Mouse (Mus musculus): ENCODE measurements around the gene Dock1. TPM values are rescaled to one million over a fixed set of nuclear protein-coding genes. Genes with fewer than 3 reads are reported as not detected.

Gene Dock1
- polyA plus RNA-seq, 1 experiment from 2014 or later: 7.2 TPM

DNA sequence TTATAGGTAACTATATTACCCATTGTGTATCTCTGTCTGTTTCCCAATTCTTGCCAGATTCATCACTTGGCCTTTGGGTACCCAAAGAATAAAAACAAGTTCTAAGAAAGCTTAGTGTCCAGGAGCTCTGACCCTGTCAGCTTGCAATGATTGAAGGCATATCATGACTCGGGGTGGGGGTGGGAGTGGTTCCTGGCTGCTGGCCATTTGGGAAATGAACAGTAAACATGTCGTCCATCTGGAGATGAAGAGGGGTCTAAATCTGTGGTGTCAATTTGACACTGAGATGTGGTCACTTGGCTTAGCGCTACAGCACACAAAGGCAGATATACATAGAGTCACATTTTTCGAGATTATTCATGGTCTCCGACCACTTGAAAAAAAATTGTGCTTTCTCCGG, 213.1 kb downstream of the Dock1 start:
- no peak for ATAC-seq (replicated peaks)
- Histone ChIP-seq H3K4me3 (no peak overlapping the region), H3K9me3 (no peaks in the 10 kb centered on the region), H3K4me2 (no peak overlapping the region), H3K36me3 (replicated peaks) (no peaks in the 10 kb centered on the region), H3K27ac (no peak overlapping the region), H3K27me3 (replicated peaks) (no peaks in the 10 kb centered on the region), H3K9ac (no peak overlapping the region), H3K4me1 (0 out of 2 replicates have a peak, but pooled peaks cover 3% of the 10 kb centered on the region)
- WGBS: 77% methylated on average over 6 of the region's 6 CpGs

DNA sequence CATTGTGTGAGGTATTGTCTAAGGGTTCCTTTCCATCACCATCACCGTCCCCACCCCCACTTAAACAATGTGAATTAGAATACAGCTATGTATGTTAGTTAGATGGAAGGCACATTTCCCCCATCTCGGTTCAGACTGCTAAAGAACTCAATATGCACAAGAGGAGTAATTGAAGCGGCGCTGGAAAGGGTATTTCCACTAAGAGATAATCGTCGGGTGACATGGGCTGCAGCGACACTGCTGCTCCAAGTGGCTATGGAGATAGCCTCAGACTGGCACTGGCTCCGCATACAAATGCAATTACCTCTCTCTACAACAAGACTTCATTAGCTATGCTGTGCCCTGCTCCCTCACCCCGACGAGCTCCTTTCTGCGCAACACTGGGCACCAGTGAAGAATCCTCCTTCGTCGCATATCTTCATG, 222.0 kb downstream of the Dock1 start:
- peak overlapping the region; percentile 53; the same call in 1 of the 2 replicates for H3K27ac ChIP-seq

DNA sequence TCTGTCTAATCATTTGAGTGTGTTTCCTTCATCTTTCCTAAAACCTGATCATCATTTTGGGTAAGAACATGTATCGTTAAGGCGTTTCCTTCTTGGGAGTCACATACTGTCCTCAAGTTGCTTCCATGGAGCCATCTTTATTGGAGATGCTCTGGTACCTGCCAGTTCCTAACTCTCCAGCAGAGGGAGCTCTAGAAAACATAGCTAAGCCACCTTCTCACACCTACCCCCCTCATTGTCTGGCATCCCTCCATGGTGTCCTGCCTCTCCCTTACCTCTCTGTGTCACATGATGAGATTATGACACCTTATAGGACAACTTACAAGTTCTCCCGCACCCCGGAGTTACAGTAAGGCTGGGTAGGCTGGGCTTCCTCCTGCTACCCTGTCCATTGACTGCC, 222.5 kb downstream of the Dock1 start:
- Histone ChIP-seq H3K9ac (no peak overlapping the region), H3K4me2 (no peak overlapping the region), H3K4me1 (peaks cover 11% of the 10 kb centered on the region; the same call in 1 of the 2 replicates), H3K4me3 (no peak overlapping the region), H3K36me3 (replicated peaks) (no peaks in the 10 kb centered on the region), H3K27ac (0 out of 2 replicates have a peak overlapping the region, but pooled peaks have one; percentile 53), H3K9me3 (no peaks in the 10 kb centered on the region), H3K27me3 (replicated peaks) (no peaks in the 10 kb centered on the region)
- no peak for ATAC-seq (replicated peaks)
- WGBS: 92% methylated on average over 4 of the region's 4 CpGs

More for the DNA sequence above, 222.0 kb downstream of the Dock1 start:
- peak; percentile 54; the same call in 1 of the 2 replicates for ATAC-seq (replicated peaks)
- no peak overlapping the region for H3K9ac ChIP-seq
- H3K4me2 ChIP-seq: no peak overlapping the region
- no peaks in the 10 kb centered on the region for H3K27me3 ChIP-seq (replicated peaks)
- no peak overlapping the region for H3K4me3 ChIP-seq
- no peaks in the 10 kb centered on the region for H3K9me3 ChIP-seq
- H3K36me3 ChIP-seq (replicated peaks): no peaks in the 10 kb centered on the region
- H3K4me1 ChIP-seq: peaks cover 11% of the 10 kb centered on the region; the same call in 1 of the 2 replicates
- 50% methylated on average over 13 of the region's 13 CpGs for WGBS

DNA sequence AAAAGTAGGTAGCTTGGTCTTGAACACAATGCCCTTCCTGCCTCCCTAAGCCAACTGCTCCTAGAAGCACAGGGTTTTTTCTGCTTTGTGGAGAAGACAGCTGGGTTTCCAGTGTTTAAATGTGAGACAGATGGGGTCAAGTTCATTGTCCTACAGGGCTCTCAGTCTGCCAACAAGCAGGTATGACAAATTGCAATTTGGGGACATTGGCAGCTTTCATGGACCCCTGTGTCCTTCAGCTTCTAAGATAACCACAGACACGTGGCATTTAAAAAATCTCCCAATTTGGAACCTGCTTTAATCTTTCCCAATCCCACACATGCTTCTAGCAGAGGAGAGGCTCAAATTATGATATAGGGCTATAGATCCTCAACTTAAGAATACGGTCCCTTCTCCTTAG, 224.2 kb downstream of the Dock1 start:
- H3K27me3 ChIP-seq (replicated peaks): no peaks in the 10 kb centered on the region
- H3K27ac ChIP-seq: no peak overlapping the region
- no peak for ATAC-seq (replicated peaks)
- H3K4me1 ChIP-seq: peaks cover 11% of the 10 kb centered on the region; the same call in 1 of the 2 replicates
- H3K9ac ChIP-seq: no peak overlapping the region
- H3K4me2 ChIP-seq: no peak overlapping the region
- no peak overlapping the region for H3K4me3 ChIP-seq
- no peaks in the 10 kb centered on the region for H3K36me3 ChIP-seq (replicated peaks)
- WGBS: 69% methylated on average over 2 of the region's 2 CpGs
- no peaks in the 10 kb centered on the region for H3K9me3 ChIP-seq

DNA sequence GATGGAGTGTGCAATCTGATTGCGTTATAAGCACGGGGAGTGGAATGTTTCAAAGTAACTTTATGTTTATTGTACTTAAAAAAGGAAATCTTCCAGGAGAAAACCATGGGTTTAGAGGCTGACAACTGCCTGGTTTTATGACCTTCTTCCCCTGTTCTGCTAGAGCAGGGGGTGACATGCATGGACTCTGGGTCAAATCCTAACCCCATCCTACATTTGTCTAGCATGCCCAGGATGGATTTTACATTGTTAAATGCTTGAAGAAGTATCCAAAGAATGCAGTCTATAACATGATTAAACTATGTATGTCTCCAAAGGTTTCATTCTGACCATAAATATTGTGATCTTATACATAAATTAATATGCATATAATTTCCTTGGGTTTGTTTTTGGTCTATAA, 229.0 kb downstream of the Dock1 start:
- no peak for ATAC-seq (replicated peaks)
- Histone ChIP-seq H3K9me3 (no peaks in the 10 kb centered on the region), H3K27me3 (replicated peaks) (no peaks in the 10 kb centered on the region), H3K36me3 (replicated peaks) (no peaks in the 10 kb centered on the region), H3K27ac (no peak overlapping the region), H3K4me2 (no peak overlapping the region), H3K4me3 (no peak overlapping the region), H3K9ac (no peak overlapping the region), H3K4me1 (no peaks in the 10 kb centered on the region)
- 92% methylated on average over 2 of the region's 2 CpGs for WGBS

DNA sequence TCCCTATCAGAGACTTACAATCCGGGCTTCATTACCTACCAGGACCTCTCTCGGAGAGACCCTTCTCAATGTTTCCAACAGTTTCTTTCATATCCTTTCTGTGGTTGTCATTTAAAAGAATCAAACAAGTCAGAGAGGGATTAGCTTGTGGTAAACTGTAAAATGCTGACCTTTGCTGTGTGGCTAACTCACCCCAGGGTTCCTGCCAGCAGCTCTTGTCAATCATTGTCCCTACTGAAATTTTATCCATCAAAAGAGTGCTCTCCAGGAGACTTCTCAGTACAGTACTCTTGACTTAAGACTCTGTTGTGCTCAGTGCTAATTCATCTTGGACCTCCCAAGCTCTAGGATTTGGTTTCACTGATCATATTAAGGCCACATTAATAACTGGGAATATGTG, 231.5 kb downstream of the Dock1 start:
- Histone ChIP-seq H3K9ac (no peak overlapping the region), H3K4me1 (no peaks in the 10 kb centered on the region), H3K27me3 (replicated peaks) (no peaks in the 10 kb centered on the region), H3K9me3 (no peaks in the 10 kb centered on the region), H3K36me3 (replicated peaks) (no peaks in the 10 kb centered on the region), H3K4me3 (no peak overlapping the region), H3K27ac (no peak overlapping the region), H3K4me2 (no peak overlapping the region)
- no peak for ATAC-seq (replicated peaks)
- 61% methylated on average over 2 of the region's 2 CpGs for WGBS

DNA sequence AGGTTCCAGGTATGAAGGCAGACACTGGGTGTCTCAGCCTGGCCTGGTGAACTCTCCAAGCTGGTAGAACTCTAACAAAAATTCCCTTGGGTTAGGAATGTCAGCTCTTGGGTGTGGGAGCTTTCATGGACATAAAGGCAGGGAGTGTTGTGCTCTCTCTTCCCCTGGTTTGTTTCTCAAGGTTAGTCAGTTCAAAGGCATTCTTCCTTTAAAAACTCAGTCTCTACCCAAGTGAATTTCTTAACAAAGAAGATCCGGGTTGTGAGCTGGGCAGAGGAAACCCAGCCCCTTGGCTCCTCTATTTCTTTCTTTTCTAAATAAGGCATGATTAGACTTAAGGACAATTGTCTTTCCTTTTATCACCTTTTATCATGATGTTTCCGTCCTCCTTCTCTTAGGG, 261.4 kb downstream of the Dock1 start:
- H3K9ac ChIP-seq: no peak overlapping the region
- no peak overlapping the region for H3K27ac ChIP-seq
- H3K4me2 ChIP-seq: no peak overlapping the region
- 72% methylated on average over 2 of the region's 2 CpGs for WGBS
- no peak for ATAC-seq (replicated peaks)
- no peak overlapping the region for H3K4me3 ChIP-seq
- no peaks in the 10 kb centered on the region for H3K9me3 ChIP-seq
- no peaks in the 10 kb centered on the region for H3K36me3 ChIP-seq (replicated peaks)
- peaks cover 9% of the 10 kb centered on the region for H3K4me1 ChIP-seq
- peaks cover 6% of the 10 kb centered on the region; the same call in 1 of the 2 replicates for H3K27me3 ChIP-seq (replicated peaks)

DNA sequence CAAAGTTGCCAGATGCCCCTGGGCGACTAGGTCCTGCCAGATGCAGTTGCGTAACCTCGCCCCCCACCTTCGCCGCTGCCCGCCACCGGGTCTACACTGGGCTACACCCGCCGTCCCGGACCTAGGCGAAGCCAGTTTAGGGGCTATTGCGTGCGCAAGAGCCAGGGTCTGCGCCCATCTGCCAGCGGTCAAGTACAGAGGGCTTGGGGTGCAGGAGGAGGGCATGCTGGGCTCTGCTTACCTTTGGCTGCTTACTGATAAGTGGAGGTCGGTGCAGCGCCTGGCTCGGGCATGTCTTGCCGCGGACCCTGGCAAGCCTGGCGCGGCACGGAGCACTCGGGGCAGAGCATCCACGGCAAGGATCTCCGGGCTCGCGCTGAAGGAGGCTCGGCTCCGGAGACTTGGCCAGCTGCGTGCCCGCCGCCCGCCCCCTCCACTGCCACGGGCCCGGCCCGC, 267.0 kb downstream of the Dock1 start:
- 1% methylated on average over 37 of the region's 37 CpGs for WGBS
- Histone ChIP-seq H3K9me3 (no peaks in the 10 kb centered on the region), H3K36me3 (replicated peaks) (no peaks in the 10 kb centered on the region), H3K27me3 (replicated peaks) (peaks cover 7% of the 10 kb centered on the region; the same call in 1 of the 2 replicates), H3K4me1 (peaks cover 25% of the 10 kb centered on the region), H3K4me3 (peak overlapping the region; percentile 69), H3K27ac (peak overlapping the region; percentile 77), H3K9ac (peak overlapping the region; percentile 80), H3K4me2 (peak overlapping the region; percentile 87)
- no peak for ATAC-seq (replicated peaks)

DNA sequence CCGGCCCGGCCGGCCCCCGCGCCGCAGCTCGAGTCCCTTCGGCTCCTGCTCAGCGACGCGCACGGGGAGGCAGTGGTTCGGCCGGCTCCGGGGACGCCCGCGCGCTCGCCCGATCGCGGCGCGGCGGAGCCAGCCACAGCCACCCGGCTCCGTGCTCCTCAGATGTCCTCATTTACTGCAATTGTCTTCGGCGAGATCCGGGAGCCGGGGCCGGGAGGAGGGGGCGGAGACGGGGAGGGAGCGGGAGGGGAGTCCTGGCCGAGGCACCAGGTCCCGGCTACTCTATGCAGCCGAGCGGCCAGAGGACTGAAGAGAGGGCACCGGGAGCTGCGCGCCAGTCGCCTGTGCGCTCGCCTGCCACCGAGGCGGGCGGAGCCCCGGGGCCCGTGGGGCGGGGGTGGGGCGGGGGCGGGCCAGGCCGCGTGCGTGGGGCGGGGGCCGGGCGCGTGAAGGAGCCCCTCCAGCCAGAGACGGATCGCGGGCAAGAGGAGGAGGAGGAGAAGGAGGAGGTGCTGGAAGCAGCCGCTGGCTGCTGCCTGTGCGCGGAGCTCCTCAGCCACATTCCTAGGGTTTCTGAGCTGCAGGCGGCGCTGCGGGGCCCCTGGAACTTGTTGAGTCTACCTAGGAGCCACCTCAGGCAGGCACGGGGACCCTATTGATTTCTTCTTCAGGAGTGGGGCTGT, 267.6 kb downstream of the Dock1 start, which contains the start of gene Fam196a:
TSS of gene Fam196a (minus strand) at position 504 of the 683 bp plus-strand sequence.
- under 1% methylated on average over 43 of the region's 71 CpGs for WGBS
- peak; percentile 90 for ATAC-seq (replicated peaks)

DNA sequence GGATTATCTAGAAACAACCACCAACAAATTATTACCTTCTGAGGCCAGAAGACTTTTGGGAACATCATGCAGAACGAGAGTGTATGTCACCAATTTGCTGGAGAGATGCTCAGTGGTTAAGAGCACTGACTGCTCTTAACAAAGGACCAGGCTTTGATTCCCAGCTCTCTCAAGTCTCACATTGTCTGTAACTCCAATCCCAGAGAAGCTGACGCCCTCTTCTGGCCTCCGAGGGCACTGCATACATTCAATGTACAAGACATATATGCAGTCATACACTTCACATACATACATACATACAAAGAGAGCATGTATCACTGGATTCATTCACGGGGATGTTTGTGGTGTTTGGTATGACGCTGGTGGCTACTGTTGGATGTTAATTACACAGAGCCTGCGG, 271.4 kb downstream of the Dock1 start:
- H3K4me2 ChIP-seq: no peak overlapping the region
- WGBS: 97% methylated on average over 6 of the region's 6 CpGs

More for the DNA sequence above, 267.6 kb downstream of the Dock1 start, which contains the start of gene Fam196a:
- H3K27ac ChIP-seq: peak within 1 kb of the TSS; percentile 77
- peak within 1 kb of the TSS; percentile 80 for H3K9ac ChIP-seq
- peaks cover 7% of the 10 kb centered on the region; the same call in 1 of the 2 replicates for H3K27me3 ChIP-seq (replicated peaks)
- H3K4me3 ChIP-seq: peak within 1 kb of the TSS; percentile 69
- H3K4me1 ChIP-seq: peaks cover 25% of the 10 kb centered on the region
- no peaks in the 10 kb centered on the region for H3K9me3 ChIP-seq
- H3K4me2 ChIP-seq: peak within 1 kb of the TSS; percentile 87
- no peaks in the 10 kb centered on the region for H3K36me3 ChIP-seq (replicated peaks)

DNA sequence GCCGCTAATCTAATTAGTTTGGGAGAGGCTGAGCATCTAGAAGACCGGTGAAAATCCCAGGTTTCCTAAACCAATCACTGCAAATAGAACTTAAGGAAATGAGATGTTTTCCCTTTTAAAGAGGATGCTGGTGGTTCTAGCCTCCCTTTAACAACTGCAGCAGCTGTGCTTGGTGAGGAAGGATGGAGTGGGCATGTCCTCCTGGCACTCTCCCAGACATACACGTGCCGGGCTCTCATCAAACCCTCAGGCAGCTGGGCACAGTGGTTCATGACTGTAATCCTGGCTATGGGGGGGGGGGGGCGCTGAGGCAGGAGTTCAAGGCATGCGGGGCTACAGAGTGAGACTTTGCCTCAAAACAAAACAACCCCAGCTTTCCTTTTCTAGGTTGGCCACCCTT, 272.6 kb downstream of the Dock1 start:
- Histone ChIP-seq H3K4me1 (peaks cover 7% of the 10 kb centered on the region), H3K4me3 (no peak overlapping the region), H3K27ac (no peak overlapping the region), H3K9me3 (no peaks in the 10 kb centered on the region), H3K27me3 (replicated peaks) (no peaks in the 10 kb centered on the region; the same call in 1 of the 2 replicates), H3K4me2 (no peak overlapping the region), H3K36me3 (replicated peaks) (no peaks in the 10 kb centered on the region), H3K9ac (no peak overlapping the region)
- ATAC-seq (replicated peaks): no peak
- WGBS: 60% methylated on average over 6 of the region's 6 CpGs

More for the DNA sequence above, 271.4 kb downstream of the Dock1 start:
- Histone ChIP-seq H3K4me3 (no peak overlapping the region), H3K9ac (no peak overlapping the region), H3K4me1 (peaks cover 15% of the 10 kb centered on the region), H3K36me3 (replicated peaks) (no peaks in the 10 kb centered on the region), H3K27ac (no peak overlapping the region), H3K9me3 (no peaks in the 10 kb centered on the region), H3K27me3 (replicated peaks) (peaks cover under 1% of the 10 kb centered on the region; the same call in 1 of the 2 replicates)
- ATAC-seq (replicated peaks): no peak

DNA sequence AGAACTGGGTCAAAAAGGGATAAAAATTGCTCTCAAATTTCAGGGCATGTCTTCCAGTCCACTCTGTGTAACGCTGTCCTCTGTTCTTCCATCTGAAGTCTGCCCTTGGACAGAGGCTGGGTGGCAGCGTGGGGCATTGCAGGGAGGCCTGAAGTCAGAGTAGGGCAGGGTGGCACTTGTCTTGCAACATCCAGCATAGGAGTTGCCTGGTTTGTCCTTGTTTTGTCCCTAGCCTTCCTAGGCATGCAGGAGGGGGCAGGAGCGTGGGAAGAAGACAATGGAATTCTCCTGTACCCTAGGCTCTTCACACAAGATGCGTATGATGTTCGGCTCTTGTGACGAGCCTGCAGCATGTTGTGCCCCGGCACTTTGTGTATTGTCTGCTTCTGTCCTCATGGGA, 273.2 kb downstream of the Dock1 start:
- WGBS: 72% methylated on average over 7 of the region's 7 CpGs
- no peaks in the 10 kb centered on the region; the same call in 1 of the 2 replicates for H3K27me3 ChIP-seq (replicated peaks)

More for the DNA sequence above, 273.2 kb downstream of the Dock1 start:
- no peak overlapping the region for H3K27ac ChIP-seq
- ATAC-seq (replicated peaks): no peak
- no peaks in the 10 kb centered on the region for H3K9me3 ChIP-seq
- no peak overlapping the region for H3K4me2 ChIP-seq
- H3K36me3 ChIP-seq (replicated peaks): no peaks in the 10 kb centered on the region
- no peak overlapping the region for H3K4me3 ChIP-seq
- H3K9ac ChIP-seq: no peak overlapping the region
- H3K4me1 ChIP-seq: peaks cover 3% of the 10 kb centered on the region

Data from midbrain, embryonic 15.5 days (tissue).